ENCODE assay signal across 11 mouse cellular contexts in the genomic region with DNA sequence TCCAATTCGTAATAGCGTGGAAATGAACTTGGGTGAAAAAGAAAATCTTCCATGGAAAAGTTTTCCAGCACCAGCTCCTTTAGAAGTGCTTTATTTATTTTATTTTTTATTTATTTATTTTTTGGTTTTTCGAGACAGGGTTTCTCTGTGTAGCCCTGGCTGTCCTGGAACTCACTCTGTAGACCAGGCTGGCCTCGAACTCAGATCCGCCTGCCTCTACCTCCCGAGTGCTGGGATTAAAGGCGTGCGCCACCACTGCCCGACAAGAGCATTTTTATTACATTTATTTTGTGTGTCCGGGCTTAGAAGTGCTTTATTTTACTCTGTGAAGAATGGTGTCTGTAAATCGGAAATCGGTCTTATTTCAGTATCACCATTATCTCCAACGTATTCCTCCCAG. TPM values are rescaled to one million over a fixed set of nuclear protein-coding genes. Genes with fewer than 3 reads are reported as not detected.
A peak's percentile ranks its signal among the peaks of the same experiment; 100 is the strongest.
DNase-seq lines count a peak whose midpoint lies in the region; ATAC-seq and TF ChIP-seq lines count a peak whose summit lies in the region.
"Not testable (repeated sequence)": the region's sequence is repeated elsewhere in the genome, so short reads cannot be mapped to it uniquely, and the experiment has no call there.
"Had no signal": no experiment of that assay in that cellular context is flagged by ENCODE, and none has a peak within 500 bp of the region (broad histone marks: within the 10 kb centered on the region; RNA-seq: fewer than 3 reads in every experiment).

No protein-coding gene starts in this region.

- TF ChIP-seq POLR2A in bone marrow macrophage, adult 2 months (IDR thresholded peaks at IDR 0.05; ENCODE audit: borderline replicate concordance, low read depth, low read length); olfactory bulb, adult 2 months (IDR thresholded peaks at IDR 0.05; ENCODE audit: insufficient read depth, low read depth, low read length): not testable (repeated sequence)

- peak overlapping the region; percentile 99 for H3K9ac ChIP-seq in heart, embryonic 16.5 days (ENCODE audit: low read length)

- not testable (repeated sequence) for H3K27me3 ChIP-seq in erythroblast, embryonic 14.5 days (ENCODE audit: control insufficient read depth); heart, embryonic 16.5 days (ENCODE audit: control insufficient read depth, insufficient read depth, low read length)

- WGBS in heart, embryonic 16.5 days: 17% methylated on average over 13 of the region's 13 CpGs
- 13% methylated on average over 13 of the region's 13 CpGs for whole genome bisulfite sequencing in olfactory bulb, adult 2 months

- peak overlapping the region; percentile 79 for H3K4me2 ChIP-seq in heart, embryonic 16.5 days (ENCODE audit: low read depth, low read length)

- peak overlapping the region; percentile 86 for H3K4me3 ChIP-seq in bone marrow macrophage, adult 2 months (ENCODE audit: insufficient read depth, low read length)
- H3K4me3 ChIP-seq in erythroblast, embryonic 14.5 days (replicated peaks): peak overlapping the region; percentile 99
- peak overlapping the region; percentile 96 for H3K4me3 ChIP-seq in heart, embryonic 16.5 days (ENCODE audit: low read length)
- H3K4me3 ChIP-seq in olfactory bulb, adult 2 months (ENCODE audit: insufficient read depth, low read depth, low read length): peak overlapping the region; percentile 66; the same call in 1 of the 2 replicates

- not testable (repeated sequence) for TF ChIP-seq CTCF in bone marrow macrophage, adult 2 months (IDR thresholded peaks at IDR 0.05; ENCODE audit: low read depth, low read length); olfactory bulb, adult 2 months (IDR thresholded peaks at IDR 0.05; ENCODE audit: insufficient read depth, low read depth, low read length)

- peaks cover 12% of the 10 kb centered on the region for H3K4me1 ChIP-seq in bone marrow macrophage, adult 2 months (ENCODE audit: control insufficient read depth, insufficient read depth, low read length)
- peaks cover 45% of the 10 kb centered on the region for H3K4me1 ChIP-seq in erythroblast, embryonic 14.5 days (ENCODE audit: control insufficient read depth)
- H3K4me1 ChIP-seq in heart, embryonic 16.5 days (ENCODE audit: control insufficient read depth, insufficient read depth, low read length): peaks cover 13% of the 10 kb centered on the region
- not testable (repeated sequence) for H3K4me1 ChIP-seq in olfactory bulb, adult 2 months (ENCODE audit: control insufficient read depth, insufficient read depth, low read length)

- H3K36me3 ChIP-seq in erythroblast, embryonic 14.5 days (ENCODE audit: control insufficient read depth): peaks cover 17% of the 10 kb centered on the region
- not testable (repeated sequence) for H3K36me3 ChIP-seq in heart, embryonic 16.5 days (ENCODE audit: control insufficient read depth, insufficient read depth)

- H3K27ac ChIP-seq in bone marrow macrophage, adult 2 months (ENCODE audit: insufficient read depth, low read depth, low read length): peak overlapping the region; percentile 93
- peak overlapping the region; percentile 99 for H3K27ac ChIP-seq in heart, embryonic 16.5 days (ENCODE audit: low read length)
- 0 out of 2 replicates have a peak overlapping the region, but pooled peaks have one; percentile 96 for H3K27ac ChIP-seq in olfactory bulb, adult 2 months (ENCODE audit: insufficient read depth, low read depth, low read length)

- peak; percentile 22 to 37 for DNase-seq in kidney, adult 8-10 months
- DNase-seq in left cerebral cortex, postnatal 4 days: peak; percentile 8
- DNase-seq in lung, postnatal 10 days: peak; percentile 25
- DNase-seq in thymus, postnatal 25 days: peak; percentile 16

- not testable (repeated sequence) for ATAC-seq in heart, embryonic 16.5 days (replicated peaks; ENCODE audit: extremely low read depth, insufficient read depth, low FRiP score)

- H3K9me3 ChIP-seq in erythroblast, embryonic 14.5 days (ENCODE audit: control insufficient read depth, low read length); heart, embryonic 16.5 days (replicated peaks; ENCODE audit: control insufficient read depth, low read length): not testable (repeated sequence)

- intact Hi-C loops in left cerebral cortex, postnatal 4 days (cut with DNase I): not testable (repeated sequence)

RNA-seq across cellular contexts. Expression of gene Prpf4b, which starts 0.4 kb away (rescaled TPM):
- 72.9 and 79.3 TPM in 2 replicates for polyA plus RNA-seq in bone marrow macrophage, adult 2 months (2012; ENCODE audit: insufficient read depth, insufficient read length, missing spikeins)
- 1.2 and 1.9 TPM in 2 replicates for polyA plus RNA-seq in erythroblast, embryonic 14.5 days (2012)
- polyA plus RNA-seq in heart, embryonic 16.5 days (2015; fragmentation: Nextera tagmentation; extraction: Ambion mirVana): 39.4 and 40.2 TPM in 2 replicates
- 100 to 1,000 TPM in 1 of 2 experiments, 10 to 100 TPM in 1; 92.7 to 100 TPM for total RNA-seq in left cerebral cortex, postnatal 4 days (2021)
- 121 and 158 TPM in 2 replicates for polyA plus RNA-seq in olfactory bulb, adult 2 months (2012; ENCODE audit: insufficient read depth, insufficient read length, low replicate concordance, missing spikeins)

RNA-seq across cellular contexts. Expression of gene Fam217a, which starts 49.4 kb away (rescaled TPM):
- polyA plus RNA-seq in bone marrow macrophage, adult 2 months (2012; ENCODE audit: insufficient read depth, insufficient read length, missing spikeins): not detected in 2 replicates
- polyA plus RNA-seq in erythroblast, embryonic 14.5 days (2012): not detected in 2 replicates
- 1.5 and 1.6 TPM in 2 replicates for polyA plus RNA-seq in heart, embryonic 16.5 days (2015; fragmentation: Nextera tagmentation; extraction: Ambion mirVana)
- under 1 TPM; 0.28 to 0.32 TPM for total RNA-seq in left cerebral cortex, postnatal 4 days (2021)
- not detected in 2 replicates for polyA plus RNA-seq in olfactory bulb, adult 2 months (2012; ENCODE audit: insufficient read depth, insufficient read length, low replicate concordance, missing spikeins)
- polyA plus RNA-seq: Patski had no signal

RNA-seq across cellular contexts. Expression of gene 4933417A18Rik, which starts 49.5 kb away (rescaled TPM):
- polyA plus RNA-seq in bone marrow macrophage, adult 2 months (2012; ENCODE audit: insufficient read depth, insufficient read length, missing spikeins): not detected in 2 replicates
- polyA plus RNA-seq in erythroblast, embryonic 14.5 days (2012): not detected in 2 replicates
- not detected in 2 replicates for polyA plus RNA-seq in heart, embryonic 16.5 days (2015; fragmentation: Nextera tagmentation; extraction: Ambion mirVana)
- not detected for total RNA-seq in left cerebral cortex, postnatal 4 days (2021)
- polyA plus RNA-seq in olfactory bulb, adult 2 months (2012; ENCODE audit: insufficient read depth, insufficient read length, low replicate concordance, missing spikeins): not detected in 2 replicates
- total RNA-seq: monocyte, adult 5-6 weeks had no signal
- polyA plus RNA-seq: large intestine, adult 2 months; Patski had no signal

Comparison
In these comparisons a context has a peak if more than half of its experiments do, and no peak if none do; other contexts are left out.
1. RNA of gene Prpf4b, which starts 0.4 kb away (polyA plus RNA-seq): 121 to 158 TPM in olfactory bulb, adult 2 months, 72.9 to 79.3 TPM in bone marrow macrophage, adult 2 months and 39.4 to 40.2 TPM in heart, embryonic 16.5 days; 1.2 to 1.9 TPM in erythroblast, embryonic 14.5 days; every median in the first group is over 10 times any median in the second.
2. Peak in every context shown above with its lines, with median percentiles within 50 percentile points of each other: H3K27ac ChIP-seq, H3K4me3 ChIP-seq and DNase-seq.